Mouse (Mus musculus): Measurements from ENCODE around the gene Olfr615. TPM values are rescaled to one million over a fixed set of nuclear protein-coding genes. Genes with fewer than 3 reads are reported as not detected.

Gene Olfr615
- polyA plus RNA-seq (2012; fragmentation: generic; extraction: Trizol): not detected

GRCm38 (mm10) chr7:103555779-103556178, at the start of gene Olfr615:
Olfr615 (plus strand) TSS chr7:103556079.

GRCm38 (mm10) chr7:103512022-103512421, 43.9 kb upstream of the Olfr615 start, which contains the start of gene Olfr610:
Olfr610 (minus strand) TSS chr7:103512122.

GRCm38 (mm10) chr7:103520746-103521145, 35.1 kb upstream of the Olfr615 start, which contains the start of gene Olfr611:
Olfr611 (minus strand) TSS chr7:103520846.

GRCm38 (mm10) chr7:103542617-103543016, 13.3 kb upstream of the Olfr615 start, which contains the start of gene Olfr612:
Olfr612 (minus strand) TSS chr7:103542717.

GRCm38 (mm10) chr7:103547774-103548173, 8.1 kb upstream of the Olfr615 start, which contains the start of gene Olfr613:
Olfr613 (plus strand) TSS chr7:103548074.

GRCm38 (mm10) chr7:103569043-103569442, 13.2 kb downstream of the Olfr615 start, which contains the start of gene Olfr616:
Olfr616 (minus strand) TSS chr7:103569143.

GRCm38 (mm10) chr7:103572761-103573160, 16.9 kb downstream of the Olfr615 start, which contains the start of gene Olfr617:
Olfr617 (plus strand) TSS chr7:103573061.

GRCm38 (mm10) chr7:103589803-103590202, 33.9 kb downstream of the Olfr615 start, which contains the start of gene Olfr618:
Olfr618 (plus strand) TSS chr7:103590103.

GRCm38 (mm10) chr7:103600275-103600674, 44.4 kb downstream of the Olfr615 start, which contains the start of gene Olfr619:
Olfr619 (plus strand) TSS chr7:103600575.

GRCm38 (mm10) chr7:103612434-103612833, 56.6 kb downstream of the Olfr615 start, which contains the start of gene Olfr620:
Olfr620 (minus strand) TSS chr7:103612534.

Other genes with a start within 250 kb of the Olfr615 start
- gene Olfr597, start 239.8 kb upstream of the Olfr615 start, polyA plus RNA-seq (2012; fragmentation: generic; extraction: Trizol): not detected
- gene Olfr598, start 232.5 kb upstream of the Olfr615 start, polyA plus RNA-seq (2012; fragmentation: generic; extraction: Trizol): not detected
- gene Olfr599, start 220.2 kb upstream of the Olfr615 start, polyA plus RNA-seq (2012; fragmentation: generic; extraction: Trizol): not detected
- gene Olfr600, start 206.4 kb upstream of the Olfr615 start, polyA plus RNA-seq (2012; fragmentation: generic; extraction: Trizol): not detected
- not detected for gene Olfr601, start 193.4 kb upstream of the Olfr615 start, polyA plus RNA-seq (2012; fragmentation: generic; extraction: Trizol)
- not detected for gene Olfr603, start 169.9 kb upstream of the Olfr615 start, polyA plus RNA-seq (2012; fragmentation: generic; extraction: Trizol)
- not detected for gene Usp17lc, start 141.0 kb upstream of the Olfr615 start, polyA plus RNA-seq (2012; fragmentation: generic; extraction: Trizol)
- not detected for gene Olfr605, start 110.6 kb upstream of the Olfr615 start, polyA plus RNA-seq (2012; fragmentation: generic; extraction: Trizol)
- not detected for gene Olfr606, start 107.0 kb upstream of the Olfr615 start, polyA plus RNA-seq (2012; fragmentation: generic; extraction: Trizol)
- not detected for gene Olfr607, start 91.9 kb upstream of the Olfr615 start, polyA plus RNA-seq (2012; fragmentation: generic; extraction: Trizol)
- gene Olfr608, start 86.2 kb upstream of the Olfr615 start, polyA plus RNA-seq (2012; fragmentation: generic; extraction: Trizol): not detected
- gene Olfr609, start 58.0 kb upstream of the Olfr615 start, polyA plus RNA-seq (2012; fragmentation: generic; extraction: Trizol): not detected
- gene Olfr610, start 44.0 kb upstream of the Olfr615 start, polyA plus RNA-seq (2012; fragmentation: generic; extraction: Trizol): not detected
- gene Olfr611, start 35.2 kb upstream of the Olfr615 start, polyA plus RNA-seq (2012; fragmentation: generic; extraction: Trizol): not detected
- not detected for gene Olfr612, start 13.4 kb upstream of the Olfr615 start, polyA plus RNA-seq (2012; fragmentation: generic; extraction: Trizol)
- gene Olfr613, start 8.0 kb upstream of the Olfr615 start, polyA plus RNA-seq (2012; fragmentation: generic; extraction: Trizol): not detected
- gene Olfr616, start 13.1 kb downstream of the Olfr615 start, polyA plus RNA-seq (2012; fragmentation: generic; extraction: Trizol): not detected
- not detected for gene Olfr617, start 17.0 kb downstream of the Olfr615 start, polyA plus RNA-seq (2012; fragmentation: generic; extraction: Trizol)
- not detected for gene Olfr618, start 34.0 kb downstream of the Olfr615 start, polyA plus RNA-seq (2012; fragmentation: generic; extraction: Trizol)
- gene Olfr619, start 44.5 kb downstream of the Olfr615 start, polyA plus RNA-seq (2012; fragmentation: generic; extraction: Trizol): not detected
- not detected for gene Olfr620, start 56.5 kb downstream of the Olfr615 start, polyA plus RNA-seq (2012; fragmentation: generic; extraction: Trizol)
- gene Olfr622, start 86.6 kb downstream of the Olfr615 start, polyA plus RNA-seq (2012; fragmentation: generic; extraction: Trizol): not detected
- not detected for gene Olfr623, start 107.6 kb downstream of the Olfr615 start, polyA plus RNA-seq (2012; fragmentation: generic; extraction: Trizol)
- gene Olfr624, start 115.1 kb downstream of the Olfr615 start, polyA plus RNA-seq (2012; fragmentation: generic; extraction: Trizol): not detected
- gene Olfr625-ps1, start 126.6 kb downstream of the Olfr615 start, polyA plus RNA-seq (2012; fragmentation: generic; extraction: Trizol): not detected
- not detected for gene Olfr243, start 158.6 kb downstream of the Olfr615 start, polyA plus RNA-seq (2012; fragmentation: generic; extraction: Trizol)
- gene Olfr628, start 174.3 kb downstream of the Olfr615 start, polyA plus RNA-seq (2012; fragmentation: generic; extraction: Trizol): not detected
- not detected for gene Olfr629, start 188.9 kb downstream of the Olfr615 start, polyA plus RNA-seq (2012; fragmentation: generic; extraction: Trizol)
- not detected for gene Olfr630, start 201.3 kb downstream of the Olfr615 start, polyA plus RNA-seq (2012; fragmentation: generic; extraction: Trizol)
- gene Olfr69, start 215.5 kb downstream of the Olfr615 start, polyA plus RNA-seq (2012; fragmentation: generic; extraction: Trizol): not detected
- not detected for gene Olfr68, start 223.6 kb downstream of the Olfr615 start, polyA plus RNA-seq (2012; fragmentation: generic; extraction: Trizol)
- gene Olfr67, start 235.7 kb downstream of the Olfr615 start, polyA plus RNA-seq (2012; fragmentation: generic; extraction: Trizol): not detected